Mouse (Mus musculus) CH12.LX (cell line): ENCODE data around the gene Epb41l5. TPM values are rescaled to one million over a fixed set of nuclear protein-coding genes. Genes with fewer than 3 reads are reported as not detected.

ENCODE experiments used
- DNase-seq: peaks from one replicate; pipeline ENCODE4 v3.0.0-alpha.2; 2013; ENCODE audit errors: extremely low read depth
- H3K27ac ChIP-seq: 2 replicates; pipeline ENCODE4 v1.5.1; 2012; ENCODE audit warnings: low read depth, mild to moderate bottlenecking, control low read depth, moderate library complexity; ENCODE audit not compliant: insufficient read depth
- H3K27me3 ChIP-seq: replicated peaks from 2 replicates; pipeline ENCODE3; 2012; ENCODE audit warnings: inconsistent platforms
- H3K36me3 ChIP-seq, 2 experiments: replicated peaks in 1 of 2; 2 replicates each; pipeline versions ENCODE3 to v1.6.1; 2012; ENCODE audit warnings: inconsistent platforms in 1 of 2, low read length in 1 of 2, mild to moderate bottlenecking in 1 of 2, mixed read lengths in 1 of 2, moderate library complexity in 1 of 2; ENCODE audit not compliant: control insufficient read depth in 1 of 2, insufficient read depth in 1 of 2
- H3K4me1 ChIP-seq, 2 experiments: 2 replicates each; pipeline ENCODE4 v1.6.1; 2012; ENCODE audit warnings: inconsistent platforms in 1 of 2, moderate library complexity in 1 of 2; ENCODE audit not compliant: insufficient read depth in 2 of 2, control insufficient read depth in 1 of 2
- H3K4me2 ChIP-seq: 2 replicates; pipeline ENCODE4 v1.6.1; 2012; ENCODE audit warnings: low read depth, mild to moderate bottlenecking, control low read depth; ENCODE audit not compliant: poor library complexity, insufficient read depth, severe bottlenecking
- H3K4me3 ChIP-seq, 3 experiments: fragments of 150-350 bp in 1 of 3; sonication (generic) in 1 of 3; replicated peaks in 1 of 3; 2 replicates each; pipeline versions ENCODE3 to v1.5.1; 2011 to 2012; ENCODE audit warnings: low read depth in 2 of 3, low read length in 2 of 3, mild to moderate bottlenecking in 2 of 3, moderate library complexity in 2 of 3, control low read depth in 1 of 3, improper control_type of control experiment in 1 of 3, inconsistent platforms in 1 of 3, mixed read lengths in 1 of 3; ENCODE audit not compliant: poor library complexity in 1 of 3
- H3K79me2 ChIP-seq: replicated peaks from 2 replicates; pipeline ENCODE4 v1.6.1; 2012; ENCODE audit warnings: mild to moderate bottlenecking, moderate library complexity; ENCODE audit not compliant: control insufficient read depth, poor library complexity, insufficient read depth, severe bottlenecking; ENCODE audit errors: extremely low read depth
- H3K9ac ChIP-seq: 2 replicates; pipeline ENCODE4 v1.6.1; 2012; ENCODE audit warnings: low read depth, mild to moderate bottlenecking, control low read depth, moderate library complexity; ENCODE audit not compliant: insufficient read depth
- H3K9me3 ChIP-seq: replicated peaks from 2 replicates; pipeline ENCODE3; 2012; ENCODE audit warnings: low read length, inconsistent platforms, mixed read lengths
- BHLHE40 ChIP-seq: IDR thresholded peaks from 2 replicates; pipeline ENCODE4 v1.6.1; 2011; ENCODE audit warnings: mild to moderate bottlenecking, low read depth, low read length, improper control_type of control experiment
- CHD1 ChIP-seq: IDR thresholded peaks from 2 replicates; pipeline ENCODE4 v1.6.1; 2012; ENCODE audit warnings: low read depth, low read length, improper control_type of control experiment, inconsistent platforms
- EP300 ChIP-seq: IDR thresholded peaks from 2 replicates; pipeline ENCODE4 v1.6.1; 2011; ENCODE audit warnings: low read length, improper control_type of control experiment
- ETS1 ChIP-seq: conservative IDR thresholded peaks from 2 replicates; pipeline ENCODE4 v1.6.1; 2012; ENCODE audit warnings: low read depth, mild to moderate bottlenecking, inconsistent platforms, low read length, improper control_type of control experiment, moderate library complexity
- GABPA ChIP-seq: IDR thresholded peaks from 2 replicates; pipeline ENCODE4 v1.6.1; 2012; ENCODE audit warnings: low read depth, low read length, improper control_type of control experiment, inconsistent platforms; ENCODE audit not compliant: insufficient replicate concordance
- HCFC1 ChIP-seq: IDR thresholded peaks from 2 replicates; pipeline ENCODE4 v1.6.1; 2012; ENCODE audit warnings: low read depth, mild to moderate bottlenecking, inconsistent platforms, low read length, improper control_type of control experiment
- JUND ChIP-seq: conservative IDR thresholded peaks from 2 replicates; pipeline ENCODE4 v1.6.1; 2011; ENCODE audit warnings: low read depth, low read length, improper control_type of control experiment
- KAT2A ChIP-seq: IDR thresholded peaks from 2 replicates; pipeline ENCODE4 v1.6.1; 2012; ENCODE audit warnings: low read length, improper control_type of control experiment, inconsistent platforms; ENCODE audit not compliant: insufficient replicate concordance
- MAFK ChIP-seq: IDR thresholded peaks from 2 replicates; pipeline ENCODE4 v1.6.1; 2011; ENCODE audit warnings: low read length, improper control_type of control experiment; ENCODE audit not compliant: insufficient replicate concordance
- MAX ChIP-seq: IDR thresholded peaks from 2 replicates; pipeline ENCODE4 v1.6.1; 2011; ENCODE audit warnings: low read length, improper control_type of control experiment
- MAZ ChIP-seq: IDR thresholded peaks from 2 replicates; pipeline ENCODE4 v1.6.1; 2012; ENCODE audit warnings: low read depth, mild to moderate bottlenecking, inconsistent platforms, low read length, improper control_type of control experiment, moderate library complexity
- MEF2A ChIP-seq: IDR thresholded peaks from 2 replicates; pipeline ENCODE4 v1.6.1; 2014; ENCODE audit warnings: low read depth, mild to moderate bottlenecking, inconsistent platforms, low read length, improper control_type of control experiment, borderline replicate concordance
- MXI1 ChIP-seq: IDR thresholded peaks from 2 replicates; pipeline ENCODE4 v1.6.1; 2011; ENCODE audit warnings: mild to moderate bottlenecking, low read depth, low read length, improper control_type of control experiment
- NELFE ChIP-seq: IDR thresholded peaks from 2 replicates; pipeline ENCODE4 v1.6.1; 2011; ENCODE audit warnings: low read depth, low read length, improper control_type of control experiment
- NRF1 ChIP-seq: IDR thresholded peaks from 2 replicates; pipeline ENCODE4 v1.6.1; 2014; ENCODE audit warnings: low read depth, mild to moderate bottlenecking, inconsistent platforms, low read length, improper control_type of control experiment, moderate library complexity
- PAX5 ChIP-seq: IDR thresholded peaks from 2 replicates; pipeline ENCODE4 v1.6.1; 2012; ENCODE audit warnings: low read length, inconsistent platforms, mixed read lengths
- POLR2AphosphoS2 ChIP-seq: IDR thresholded peaks from 2 replicates; pipeline ENCODE4 v1.6.1; 2011; ENCODE audit warnings: low read depth, low read length, improper control_type of control experiment
- RCOR1 ChIP-seq: conservative IDR thresholded peaks from 2 replicates; pipeline ENCODE4 v1.6.1; 2012; ENCODE audit warnings: low read depth, mild to moderate bottlenecking, inconsistent platforms, low read length, improper control_type of control experiment
- SIN3A ChIP-seq: IDR thresholded peaks from 2 replicates; pipeline ENCODE4 v1.6.1; 2012; ENCODE audit warnings: low read length, improper control_type of control experiment, inconsistent platforms
- TBP ChIP-seq: conservative IDR thresholded peaks from 2 replicates; pipeline ENCODE4 v1.6.1; 2011; ENCODE audit warnings: low read depth, low read length, improper control_type of control experiment
- TCF12 ChIP-seq: IDR thresholded peaks from 2 replicates; pipeline ENCODE4 v1.6.1; 2014; ENCODE audit warnings: low read depth, mild to moderate bottlenecking, inconsistent platforms, low read length, improper control_type of control experiment
- ZKSCAN1 ChIP-seq: IDR thresholded peaks from 2 replicates; pipeline ENCODE4 v1.6.1; 2012; ENCODE audit warnings: low read depth, inconsistent platforms, low read length, improper control_type of control experiment, borderline replicate concordance
- ZNF384 ChIP-seq: IDR thresholded peaks from 2 replicates; pipeline ENCODE4 v1.6.1; 2012; ENCODE audit warnings: low read depth, low read length, improper control_type of control experiment, inconsistent platforms
- dilution Hi-C: fragments of 300-500 bp; cut with MboI; formaldehyde crosslinking; loops from 2 replicates; pipeline ENCODE4 v1.14.3; 2020; ENCODE audit warnings: low sequenced_read_pairs; ENCODE audit not compliant: extremely low pct_unique_long_range_greater_than_20kb, extremely low pct_ligation_motif_present
- in situ Hi-C: fragments of 300-500 bp; cut with MboI; formaldehyde crosslinking; loops from 3 replicates; pipeline ENCODE4 v1.14.3; 2019; ENCODE audit warnings: low sequenced_read_pairs, low pct_ligation_motif_present, low pct_unique_long_range_greater_than_20kb, mixed read lengths
- polyA plus RNA-seq: library from polyadenylated mRNA; unstranded; fragments of >175 nt; gene quantifications from 2 replicates; pipeline ENCODE4 v1.2.1, GENCODE M21; 2012; ENCODE audit warnings: low read depth; ENCODE audit not compliant: insufficient read length
- total RNA-seq, 2 experiments: library from RNA; depleted of rRNA; stranded (reverse); fragments of 300-350 nt in 1 of 2; fragments of >200 nt in 1 of 2; gene quantifications; 2 replicates each; pipeline ENCODE4 v1.2.3; 2012 to 2014

The Epb41l5 gene
- total and polyA plus RNA-seq, 3 experiments, result 3.8 to 4.5 (median 4.3) TPM

GRCm38 (mm10) chr1:119605396-119605795 is 43.4 kb downstream of the Epb41l5 start:
- TF ChIP-seq POLR2AphosphoS2 (no peak), EP300 (no peak), TCF12 (no peak), HCFC1 (no peak), PAX5 (no peak), MXI1 (no peak), RCOR1 (no peak), MAZ (no peak), NRF1 (no peak), JUND (no peak), MEF2A (no peak)
- Histone ChIP-seq H3K27ac (no peak overlapping the region), H3K27me3 (no peaks in the 10 kb centered on the region), H3K4me3 (no peak overlapping the region), H3K36me3 (no peaks in the 10 kb centered on the region), H3K9me3 (no peaks in the 10 kb centered on the region), H3K4me1 (no peaks in the 10 kb centered on the region), H3K79me2 (no peaks in the 10 kb centered on the region), H3K4me2 (no peak overlapping the region), H3K9ac (no peak overlapping the region)
- dilution Hi-C loops (no loop called here), in situ Hi-C loops (no loop called here)
- no peak for DNase-seq

DNA sequence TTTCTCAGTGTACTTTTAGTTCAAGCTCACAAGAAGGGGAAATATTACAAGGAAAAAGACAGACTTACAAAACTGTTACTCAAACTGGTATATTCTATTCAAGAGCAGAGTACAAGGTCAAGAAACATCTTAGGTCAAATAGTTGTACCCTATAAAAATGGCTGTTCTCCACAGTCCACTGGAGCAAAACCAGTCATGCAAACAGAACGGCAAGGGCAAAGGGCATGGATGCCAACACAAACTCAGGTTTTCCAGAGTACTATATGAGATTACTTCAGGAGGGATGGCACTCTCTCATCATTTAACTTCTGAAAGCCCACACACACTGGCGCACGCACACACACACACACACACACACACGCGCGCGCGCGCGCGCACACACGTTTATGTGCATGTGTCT is 46.4 kb downstream of the Epb41l5 start:
- Histone ChIP-seq H3K9me3 (no peaks in the 10 kb centered on the region), H3K9ac (no peak overlapping the region), H3K79me2 (no peaks in the 10 kb centered on the region), H3K4me1 (no peaks in the 10 kb centered on the region), H3K36me3 (no peaks in the 10 kb centered on the region), H3K4me2 (no peak overlapping the region), H3K27ac (no peak overlapping the region), H3K27me3 (no peaks in the 10 kb centered on the region), H3K4me3 (no peak overlapping the region)
- no peak for DNase-seq
- TF ChIP-seq MEF2A (no peak), POLR2AphosphoS2 (no peak), NELFE (no peak), CHD1 (no peak), ETS1 (no peak), MXI1 (no peak)
- dilution Hi-C loops, result no loop called here
- in situ Hi-C loops, result no loop called here

DNA sequence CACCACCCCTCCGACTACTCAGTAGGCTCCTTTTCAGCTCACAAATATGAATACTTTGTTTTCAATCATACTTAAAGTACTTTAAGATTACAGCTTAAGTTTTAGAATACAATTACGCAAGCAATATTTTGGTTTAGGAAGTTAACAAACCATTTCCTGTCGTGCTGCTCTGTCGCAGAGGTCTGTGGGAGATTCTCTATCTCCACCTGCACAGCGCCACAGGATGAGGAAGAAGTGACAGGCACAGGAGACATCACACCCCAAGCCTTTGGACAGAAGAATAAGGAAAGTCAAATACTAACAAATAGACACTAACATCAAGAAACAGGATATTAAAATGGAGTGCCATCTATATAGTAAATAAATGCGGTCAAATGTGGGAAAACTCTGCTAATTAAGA is 49.9 kb downstream of the Epb41l5 start:
- dilution Hi-C loops, result no loop called here
- no peak for DNase-seq

More for the DNA sequence above, 49.9 kb downstream of the Epb41l5 start:
- in situ Hi-C loops, result no loop called here
- Histone ChIP-seq H3K4me3 (no peak overlapping the region), H3K9ac (no peak overlapping the region), H3K4me1 (no peaks in the 10 kb centered on the region), H3K27ac (no peak overlapping the region), H3K36me3 (peaks cover 0 to 3% of the 10 kb centered on the region in 2 experiments), H3K79me2 (no peaks in the 10 kb centered on the region), H3K27me3 (no peaks in the 10 kb centered on the region), H3K9me3 (no peaks in the 10 kb centered on the region), H3K4me2 (no peak overlapping the region)
- TF ChIP-seq MEF2A (no peak), ZNF384 (no peak), SIN3A (no peak), ZKSCAN1 (no peak), TBP (no peak), RCOR1 (no peak), MAFK (no peak), NELFE (no peak), BHLHE40 (no peak), CHD1 (no peak), GABPA (no peak), POLR2AphosphoS2 (no peak), KAT2A (no peak), MAX (no peak)
